Mouse (Mus musculus) monocyte, adult 5-6 weeks (primary cell): Measurements from ENCODE around the gene Galc. TPM values are rescaled to one million over a fixed set of nuclear protein-coding genes. Genes with fewer than 3 reads are reported as not detected.
A peak's percentile ranks its signal among the peaks of the same experiment; 100 is the strongest.

Experiments
- ATAC-seq: fragments of 153-309, 156-312 bp; replicated peaks from 2 replicates; pipeline ENCODE4 v1.8.0; 2017; ENCODE audit warnings: mild to moderate bottlenecking; ENCODE audit not compliant: low TSS enrichment, insufficient number of reproducible peaks, severe bottlenecking, poor library complexity, low FRiP score
- total RNA-seq: library from RNA; stranded (forward); fragments of 200-1000, 200-491, 200-594 nt; gene quantifications from 3 replicates; pipeline ENCODE4 v1.2.3, GENCODE M21; 2017

The Galc gene
- total RNA-seq: 10.6 to 15.5 TPM (median 12.9 TPM) in 3 replicates

- ATAC-seq: peak; percentile 60
These were observed at the start of gene Galc for GRCm38 (mm10) chr12:98258845-98259517. TSS of gene Galc (minus strand) at chr12:98259459.

GRCm38 (mm10) chr12:98307179-98307915 is 48.1 kb upstream of the Galc start:
- ATAC-seq: no peak

GRCm38 (mm10) chr12:98303013-98303412 is 43.8 kb upstream of the Galc start:
- ATAC-seq: no peak

- no peak for ATAC-seq
These were observed 42.7 kb upstream of the Galc start for GRCm38 (mm10) chr12:98301980-98302379.

- ATAC-seq: no peak
These were observed 35.0 kb upstream of the Galc start for GRCm38 (mm10) chr12:98294241-98294640.

- no peak for ATAC-seq
These were observed 33.0 kb upstream of the Galc start for GRCm38 (mm10) chr12:98292278-98292677.

- peak; percentile 66; the same call in 1 of the 2 replicates for ATAC-seq
These were observed 31.2 kb upstream of the Galc start for GRCm38 (mm10) chr12:98290475-98290874.

GRCm38 (mm10) chr12:98284477-98284876 is 25.2 kb upstream of the Galc start:
- no peak for ATAC-seq

- peak; percentile 60 for ATAC-seq
These were observed 24.2 kb upstream of the Galc start for GRCm38 (mm10) chr12:98283487-98283860.

- ATAC-seq: peak; percentile 84
These were observed 23.7 kb upstream of the Galc start for GRCm38 (mm10) chr12:98282776-98283486.

- ATAC-seq: no peak
These were observed 21.7 kb upstream of the Galc start for GRCm38 (mm10) chr12:98280996-98281395.

- ATAC-seq: peak; percentile 73
These were observed 21.3 kb upstream of the Galc start for GRCm38 (mm10) chr12:98280530-98280929.

- no peak for ATAC-seq
These were observed 13.2 kb upstream of the Galc start for GRCm38 (mm10) chr12:98272433-98272832.

GRCm38 (mm10) chr12:98270810-98271566 is 11.7 kb upstream of the Galc start:
- ATAC-seq: no peak

- peak; percentile 30; the same call in 1 of the 2 replicates for ATAC-seq
These were observed 10.8 kb upstream of the Galc start for GRCm38 (mm10) chr12:98269791-98270745.

GRCm38 (mm10) chr12:98268441-98269369 is 9.4 kb upstream of the Galc start, which contains the start of gene Gpr65:
TSS of gene Gpr65 (plus strand) at chr12:98268635.
- no peak for ATAC-seq

- ATAC-seq: no peak
These were observed 6.4 kb upstream of the Galc start for GRCm38 (mm10) chr12:98265697-98266096.
